Mouse (Mus musculus) urinary bladder, postnatal 10 days (tissue): ENCODE results near the gene Hnrnpl.
A peak's percentile ranks its signal among the peaks of the same experiment; 100 is the strongest.

Experiments used
- DNase-seq: peaks from one replicate; pipeline ENCODE4 v3.0.0; 2022; ENCODE audit warnings: low spot score

Gene Hnrnpl

DNA sequence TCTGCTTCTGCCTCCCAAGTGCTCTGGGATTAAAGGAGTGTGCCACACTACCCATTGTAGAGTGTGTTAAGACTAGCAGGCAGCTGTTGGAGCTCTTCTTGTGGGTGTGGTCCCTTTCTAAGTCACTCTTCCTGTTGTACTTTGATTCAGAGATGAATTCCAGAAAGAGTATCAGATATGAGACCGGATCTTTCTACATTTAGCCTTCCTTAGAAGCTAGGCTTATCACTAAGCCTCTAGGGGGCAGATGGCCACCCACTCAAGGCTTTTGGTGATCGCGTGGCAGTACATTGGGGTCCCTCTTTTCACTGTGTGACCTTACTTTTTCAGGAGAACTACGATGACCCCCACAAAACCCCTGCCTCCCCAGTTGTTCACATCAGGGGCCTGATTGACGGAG is 4.6 kb downstream of the Hnrnpl start:
- no peak for DNase-seq

DNA sequence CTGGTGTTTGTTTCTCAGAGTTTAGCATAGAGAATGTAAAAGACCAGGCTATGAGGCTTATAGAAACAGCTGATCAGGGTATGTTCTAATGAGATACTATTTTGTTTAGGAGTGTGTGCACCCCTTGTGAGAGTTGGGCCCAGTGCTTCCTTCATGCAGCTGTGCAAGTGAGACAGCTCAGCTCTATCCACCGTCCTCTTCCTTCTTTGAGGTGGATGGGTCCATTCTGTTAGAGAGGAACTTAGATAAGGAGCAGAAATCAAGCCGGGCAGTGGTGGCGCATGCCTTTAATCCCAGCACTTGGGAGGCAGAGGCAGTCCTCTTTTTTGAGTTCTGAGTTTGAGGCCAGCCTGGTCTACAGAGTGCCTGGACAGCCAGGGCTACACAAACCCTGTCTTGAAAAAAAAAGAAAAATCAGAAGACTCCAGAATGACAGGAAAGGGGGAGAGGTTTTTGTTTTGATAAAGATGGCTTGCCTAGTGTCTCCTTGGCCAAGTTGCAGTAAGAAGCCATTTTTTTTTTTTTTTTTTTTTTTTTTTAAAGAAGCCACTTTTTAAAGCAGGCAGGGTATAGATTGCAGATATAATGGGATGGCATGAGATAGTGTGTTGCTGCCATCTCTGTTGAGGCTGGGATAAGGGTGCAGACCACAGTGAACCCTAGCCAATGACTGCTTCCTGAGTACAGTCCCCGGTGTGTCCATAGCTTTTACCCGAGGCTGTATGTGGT is 6.1 kb downstream of the Hnrnpl start:
- DNase-seq: no peak

DNA sequence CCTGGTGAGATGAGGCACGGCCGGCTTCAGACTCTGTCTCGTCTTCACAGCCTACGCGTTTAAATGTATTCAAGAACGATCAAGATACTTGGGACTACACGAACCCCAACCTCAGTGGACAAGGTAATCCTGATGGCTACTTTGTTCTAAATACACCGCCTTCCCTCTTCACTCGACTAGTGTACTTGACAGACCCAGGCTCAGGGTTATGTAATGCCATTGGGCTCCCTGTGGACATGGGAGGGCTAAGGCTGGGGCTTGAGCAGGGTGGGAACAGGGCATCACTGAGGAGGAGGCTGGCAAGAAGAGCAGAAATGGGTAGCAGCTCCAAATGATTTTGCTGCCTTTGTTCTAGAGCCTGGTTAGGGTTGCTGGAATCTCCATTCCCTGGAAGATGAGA is 6.9 kb downstream of the Hnrnpl start:
- DNase-seq: no peak

DNA sequence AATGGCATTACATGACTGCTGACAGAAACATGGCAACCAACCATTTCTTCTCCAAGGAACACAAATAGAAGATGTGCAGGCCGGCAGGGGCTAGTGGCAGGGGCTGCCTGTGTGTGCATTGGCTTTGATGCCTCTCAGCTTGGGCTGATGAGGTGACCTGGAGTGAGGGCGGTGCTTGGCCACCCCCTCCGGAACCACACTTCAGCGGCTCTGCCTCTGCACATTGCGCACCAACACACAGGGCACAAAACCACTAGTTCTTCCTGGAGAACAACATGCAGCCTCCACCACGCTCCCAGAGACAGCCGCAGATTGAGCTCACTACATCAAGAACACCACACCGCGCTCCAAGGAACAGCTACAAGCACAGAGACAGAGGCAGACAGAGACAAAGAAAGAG is 7.9 kb downstream of the Hnrnpl start:
- no peak for DNase-seq

DNA sequence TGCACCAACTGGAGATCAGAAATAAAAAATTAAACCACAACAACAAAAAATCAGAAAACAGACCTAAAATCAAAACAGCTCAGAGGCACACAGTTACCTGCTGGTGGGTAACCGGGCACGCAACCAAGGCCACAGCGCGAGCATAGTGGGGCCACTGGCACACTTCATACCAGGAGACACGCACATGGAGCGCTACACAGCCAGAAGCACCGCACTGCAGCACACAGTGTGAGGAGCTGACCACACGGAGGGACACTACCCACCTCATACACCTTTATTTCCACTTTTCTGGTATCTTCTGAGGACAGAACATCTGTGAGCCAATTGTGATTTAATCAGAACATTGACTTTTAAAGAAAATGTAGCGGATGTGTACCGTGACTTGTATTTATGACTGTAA is 8.6 kb downstream of the Hnrnpl start:
- DNase-seq: no peak

DNA sequence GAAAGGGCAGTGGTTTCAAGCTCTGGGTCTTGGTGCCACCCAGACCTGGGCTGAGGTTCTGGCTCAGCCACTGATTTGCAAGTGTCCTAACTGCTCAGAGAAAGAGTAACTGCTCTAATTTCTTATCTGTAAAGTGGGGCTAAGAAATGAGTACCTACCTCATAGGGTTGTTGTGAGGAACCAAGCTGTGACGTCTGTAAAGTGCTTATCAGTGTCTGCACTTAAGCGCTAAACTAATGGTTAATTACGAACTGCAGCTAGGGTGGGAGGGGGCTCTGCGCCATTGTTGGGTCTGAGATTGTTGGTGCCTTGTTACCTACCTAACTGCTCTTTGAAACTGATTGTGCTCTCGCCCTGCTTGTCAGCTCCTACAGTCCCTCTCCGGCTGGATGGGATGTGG is 9.2 kb downstream of the Hnrnpl start:
- DNase-seq: no peak

DNA sequence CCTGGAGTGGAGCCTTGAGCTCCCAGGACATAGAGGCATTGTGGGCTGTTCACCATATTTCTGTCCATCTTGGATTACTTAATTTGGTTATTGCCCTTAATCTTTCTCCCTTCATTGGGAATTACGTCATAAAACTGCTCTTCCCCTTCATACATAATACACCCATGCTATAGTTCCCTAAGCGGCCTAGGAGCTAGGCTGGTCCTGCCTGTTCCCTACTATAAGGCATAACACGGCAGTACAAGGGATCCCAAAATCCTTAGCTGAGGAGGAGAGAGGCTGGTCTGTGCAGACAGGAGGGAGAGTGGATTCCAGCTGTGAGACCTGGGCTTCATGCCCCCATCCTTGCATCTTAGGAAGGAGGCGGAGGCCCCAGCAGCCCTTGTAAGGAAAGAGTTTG is 9.6 kb downstream of the Hnrnpl start:
- no peak for DNase-seq

DNA sequence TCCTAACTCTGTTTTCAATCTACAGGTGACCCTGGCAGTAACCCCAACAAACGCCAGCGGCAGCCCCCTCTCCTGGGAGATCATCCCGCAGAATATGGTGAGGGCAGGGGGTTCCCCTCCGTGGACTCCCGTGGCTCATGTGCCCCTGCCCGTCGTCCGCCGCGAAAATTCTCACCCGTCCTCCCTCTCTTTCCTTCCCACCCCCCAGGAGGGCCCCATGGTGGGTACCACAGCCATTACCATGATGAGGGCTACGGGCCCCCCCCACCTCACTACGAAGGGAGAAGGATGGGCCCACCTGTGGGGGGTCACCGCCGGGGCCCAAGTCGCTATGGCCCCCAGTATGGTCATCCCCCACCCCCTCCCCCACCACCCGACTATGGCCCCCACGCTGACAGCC is 10.1 kb downstream of the Hnrnpl start:
- no peak for DNase-seq

DNA sequence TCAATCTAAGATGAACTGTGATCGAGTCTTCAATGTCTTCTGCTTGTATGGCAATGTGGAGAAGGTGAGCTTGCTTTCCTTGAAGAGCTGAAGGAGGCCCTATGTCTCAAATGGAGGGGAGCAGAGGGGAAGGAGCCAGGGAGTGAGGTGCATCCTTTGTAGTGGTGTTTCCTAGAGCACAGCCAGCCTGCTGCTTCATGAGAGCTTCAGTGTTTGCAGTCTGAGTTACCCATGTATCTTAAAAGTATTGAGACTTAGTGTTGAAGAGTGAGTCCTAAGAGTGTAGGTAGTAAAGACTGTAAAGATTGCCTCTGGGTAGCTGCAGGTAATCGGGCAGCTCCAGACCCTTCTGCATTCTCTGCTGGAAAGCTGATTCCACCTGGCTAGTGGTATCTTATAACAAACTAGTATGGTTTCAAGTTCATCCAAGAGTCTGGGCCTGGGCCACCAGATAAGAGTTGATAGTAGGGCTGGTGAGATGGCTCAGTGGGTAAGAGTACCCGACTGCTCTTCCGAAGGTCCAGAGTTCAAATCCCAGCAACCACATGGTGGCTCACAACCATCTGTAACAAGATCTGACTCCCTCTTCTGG is 10.6 kb downstream of the Hnrnpl start:
- no peak for DNase-seq

DNA sequence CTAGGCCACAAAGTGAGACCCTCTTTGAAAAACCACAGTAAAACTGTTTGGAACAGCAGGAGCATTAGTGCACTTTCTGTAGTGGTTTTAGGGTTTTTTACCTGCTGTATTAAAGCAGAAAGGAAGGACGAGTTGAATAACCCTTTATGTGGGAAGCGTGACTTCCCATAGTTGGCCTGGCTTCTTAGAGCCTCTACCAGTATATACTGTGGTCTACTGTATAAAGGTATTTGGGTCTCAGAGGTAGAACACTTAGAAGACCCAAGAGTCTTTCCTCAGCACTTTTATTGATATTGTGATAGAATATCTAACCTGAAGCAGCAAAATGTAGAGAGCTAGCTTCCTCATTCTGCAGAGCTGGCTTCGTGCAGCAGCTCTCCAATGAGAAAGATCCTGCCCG is 11.2 kb downstream of the Hnrnpl start:
- no peak for DNase-seq

DNA sequence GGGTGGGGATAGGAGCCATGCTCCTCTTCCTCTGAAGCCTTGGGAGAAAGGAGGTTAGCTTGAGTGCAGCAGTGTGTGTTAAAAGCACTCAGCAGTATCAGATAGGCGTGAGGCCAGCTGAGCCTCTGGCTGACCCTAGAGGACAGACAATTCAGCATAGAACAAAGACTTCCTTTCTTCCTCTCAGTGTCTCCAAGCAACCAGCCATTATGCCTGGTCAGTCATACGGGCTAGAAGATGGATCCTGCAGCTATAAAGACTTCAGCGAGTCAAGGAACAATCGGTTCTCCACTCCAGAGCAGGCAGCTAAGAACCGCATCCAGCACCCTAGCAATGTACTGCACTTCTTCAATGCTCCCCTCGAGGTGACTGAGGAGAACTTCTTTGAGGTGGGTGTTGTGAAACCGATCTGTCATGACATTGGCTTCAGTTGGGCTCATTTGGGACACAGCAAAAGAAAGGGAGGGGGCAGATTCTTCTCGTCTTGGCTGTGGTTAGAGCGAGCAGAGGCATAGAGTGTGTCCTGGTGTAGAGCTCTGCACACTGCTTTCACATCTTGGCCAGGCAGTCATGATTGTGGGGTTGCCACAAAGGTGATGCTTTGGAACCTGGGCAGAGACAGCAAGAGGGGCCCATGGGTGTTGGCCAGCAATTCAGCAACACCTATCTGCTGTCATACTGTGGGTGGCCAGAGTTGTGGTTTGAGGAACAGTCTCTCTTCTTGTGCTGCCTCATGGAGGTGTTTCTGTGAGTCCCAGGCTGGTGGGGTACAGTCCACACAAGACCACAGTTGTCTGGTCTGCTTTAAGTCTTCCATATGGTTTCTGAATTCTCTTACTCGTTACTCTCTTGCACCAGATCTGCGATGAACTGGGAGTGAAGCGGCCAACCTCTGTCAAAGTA is 12.3 kb downstream of the Hnrnpl start:
- no peak for DNase-seq

DNA sequence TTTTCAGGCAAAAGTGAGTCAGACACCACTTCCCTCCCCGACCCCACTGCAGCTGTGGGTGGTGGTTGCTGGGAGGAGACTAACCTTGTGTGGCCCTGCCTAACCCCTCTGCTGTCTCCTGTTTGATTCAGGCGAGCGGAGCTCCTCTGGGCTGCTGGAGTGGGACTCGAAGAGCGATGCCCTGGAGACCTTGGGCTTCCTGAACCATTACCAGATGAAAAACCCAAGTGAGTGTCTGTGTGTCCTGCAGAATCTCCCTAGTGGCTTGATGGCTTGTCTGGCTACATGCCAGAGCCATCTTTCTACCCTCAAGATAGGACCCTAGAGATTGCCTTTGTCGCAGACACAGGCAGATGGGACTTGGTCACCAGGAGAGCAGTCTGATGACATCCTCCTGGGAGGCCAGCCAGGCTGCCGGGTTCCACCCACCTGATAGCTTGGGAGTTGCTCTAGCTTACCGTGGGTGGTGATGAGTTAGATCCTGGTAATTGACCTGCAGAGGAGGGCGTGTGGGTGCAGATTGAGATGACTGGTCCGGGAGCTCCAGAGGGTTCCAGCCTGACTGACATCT is 13.0 kb downstream of the Hnrnpl start:
- DNase-seq: no peak

DNA sequence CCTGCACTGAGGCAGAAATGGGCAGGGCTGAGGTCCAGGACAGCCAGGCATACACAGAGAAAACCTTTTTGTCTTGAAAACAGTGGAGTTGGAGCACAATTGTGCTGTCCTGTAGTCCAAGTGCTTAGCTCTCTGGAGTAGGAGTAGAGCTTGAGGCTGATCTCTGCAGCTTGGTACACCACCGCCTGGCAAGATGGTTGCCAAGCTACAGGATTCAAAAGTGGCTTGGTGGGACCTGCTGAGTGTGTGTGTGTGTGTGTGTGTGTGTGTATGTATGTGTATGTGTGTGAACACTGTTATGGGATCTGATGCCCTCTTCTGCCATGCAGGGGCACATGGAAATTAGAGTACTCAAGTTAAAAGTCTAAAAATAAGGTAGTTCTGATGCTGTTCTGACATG is 14.2 kb downstream of the Hnrnpl start:
- DNase-seq: no peak

DNA sequence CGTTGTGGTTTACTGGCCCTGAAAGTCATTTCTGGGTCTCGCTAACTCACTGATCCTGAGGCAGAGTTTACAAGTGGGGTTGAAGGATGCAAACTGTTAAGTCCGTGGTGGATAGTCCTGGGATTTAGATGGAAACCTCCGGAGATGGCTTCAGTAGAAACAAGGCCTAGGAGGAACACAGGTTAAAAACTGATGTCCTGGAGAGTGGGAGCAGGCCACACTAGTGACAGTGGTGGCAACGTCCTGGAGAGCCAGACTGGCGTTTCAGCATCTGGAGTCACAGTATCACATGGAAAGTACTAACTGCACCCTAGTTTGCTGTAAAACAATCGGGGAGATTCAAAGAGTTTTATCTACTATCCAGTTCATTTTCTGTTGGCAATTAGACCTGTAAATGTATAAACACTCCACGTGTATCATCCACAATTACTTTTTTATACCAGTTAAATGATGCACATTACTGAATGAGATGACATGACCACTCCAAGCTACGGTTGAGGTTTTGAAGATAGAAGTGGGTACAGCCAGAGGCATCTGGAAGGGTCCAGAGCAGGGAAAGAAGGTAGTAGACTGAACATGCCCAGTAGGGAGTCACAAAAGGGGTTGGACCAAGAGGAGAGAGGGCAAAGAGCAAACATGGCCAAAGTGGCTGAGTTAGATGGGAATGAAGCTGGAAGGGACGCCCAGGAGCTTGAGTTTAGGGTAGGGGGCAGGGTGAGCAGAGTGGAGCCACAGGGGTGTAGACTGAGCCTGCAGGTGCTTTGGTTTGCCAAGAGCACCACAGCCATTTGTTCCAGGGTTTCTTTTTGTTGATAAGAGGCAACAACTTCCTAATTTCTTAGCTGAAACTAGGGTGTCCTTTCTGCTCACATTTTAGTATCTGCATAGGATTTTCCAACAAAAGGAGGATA is 14.9 kb downstream of the Hnrnpl start:
- no peak for DNase-seq

DNA sequence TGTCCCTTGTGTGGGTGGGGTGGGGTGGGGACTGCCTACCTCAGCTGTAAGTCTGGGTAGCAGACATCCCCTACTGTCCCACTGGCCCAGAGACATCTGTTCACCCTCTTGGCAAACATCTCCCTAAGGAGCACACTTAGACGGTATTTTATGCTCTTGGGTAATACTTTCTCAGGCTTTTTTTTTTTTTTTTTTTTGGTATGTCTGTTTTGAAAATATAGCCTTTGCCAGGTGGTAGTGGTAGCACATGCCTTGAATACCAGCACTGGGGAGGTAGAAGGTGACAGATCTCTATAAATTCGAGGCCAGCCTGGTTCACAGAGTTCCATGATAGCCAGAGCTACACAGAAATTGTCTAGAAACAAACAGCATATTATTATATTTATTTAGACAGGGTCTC is 15.6 kb downstream of the Hnrnpl start:
- DNase-seq: no peak

DNA sequence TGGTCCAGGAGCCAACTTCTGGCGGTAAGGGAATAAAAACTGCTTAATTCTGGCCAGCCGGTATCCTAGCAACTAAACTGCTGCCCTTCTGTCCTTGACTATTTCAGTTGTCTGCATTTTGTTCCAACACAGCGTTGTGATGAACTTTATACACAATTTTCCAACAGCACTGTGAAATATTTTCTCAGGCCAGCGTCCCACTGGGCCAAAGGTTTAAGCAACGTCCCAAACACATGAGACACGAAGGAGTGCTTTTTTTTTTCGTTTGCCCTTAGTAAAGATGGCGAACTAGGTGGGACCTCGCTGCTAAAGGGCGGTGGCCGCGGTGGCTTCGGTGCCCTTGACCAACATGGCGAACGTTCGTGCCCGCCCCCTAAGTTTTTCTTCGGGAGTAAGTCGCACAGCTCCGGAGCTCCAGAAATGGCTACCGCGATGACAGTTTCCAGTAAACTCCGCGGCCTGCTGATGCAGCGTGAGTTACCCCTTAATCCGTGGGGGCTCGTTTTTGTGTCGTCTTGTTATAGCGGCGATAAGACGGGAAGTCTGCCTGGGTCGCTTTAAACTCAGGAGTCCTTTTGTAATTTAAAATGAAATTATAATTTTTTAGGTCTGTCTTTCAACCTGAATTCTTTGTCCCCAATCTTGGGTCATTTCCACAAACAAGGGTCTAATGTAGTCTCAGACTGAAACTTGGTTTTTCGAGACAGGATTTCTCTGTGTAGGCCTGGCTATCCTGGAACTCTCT is 16.8 kb downstream of the Hnrnpl start, which contains the start of gene Ech1:
Gene Ech1 (plus strand): TSS at position 277 of the 745 bp plus-strand sequence.
- peak; percentile 73 for DNase-seq

DNA sequence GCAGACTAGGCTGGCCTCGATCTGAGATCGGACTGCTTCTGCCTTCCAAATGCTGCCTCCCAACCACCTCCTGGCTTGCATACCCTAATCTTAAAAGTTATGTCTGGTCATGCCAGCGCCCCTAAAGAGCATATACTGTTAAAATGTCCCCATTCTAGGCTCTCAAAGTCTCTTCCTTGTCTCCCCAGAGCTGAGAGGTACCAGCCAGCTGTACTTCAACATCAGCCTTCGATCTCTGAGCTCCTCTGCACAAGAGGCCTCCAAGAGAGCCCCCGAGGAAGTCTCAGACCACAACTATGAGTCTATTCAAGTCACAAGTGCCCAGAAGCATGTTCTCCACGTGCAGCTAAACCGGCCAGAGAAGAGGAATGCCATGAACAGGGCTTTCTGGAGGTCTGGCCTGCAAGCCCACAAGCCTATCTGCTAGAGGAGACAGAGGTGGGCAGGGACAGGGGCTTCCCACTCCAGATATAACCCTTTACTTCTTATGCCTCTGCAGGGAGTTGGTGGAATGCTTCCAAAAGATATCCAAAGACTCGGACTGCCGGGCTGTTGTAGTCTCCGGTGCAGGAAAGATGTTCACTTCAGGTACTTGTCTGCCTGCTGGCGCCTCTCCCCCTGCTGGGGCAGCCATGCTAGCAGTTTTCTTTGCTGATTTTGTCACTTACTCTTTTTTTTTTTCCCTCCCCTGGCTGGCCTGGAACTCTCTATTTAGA is 17.5 kb downstream of the Hnrnpl start:
- no peak for DNase-seq

DNA sequence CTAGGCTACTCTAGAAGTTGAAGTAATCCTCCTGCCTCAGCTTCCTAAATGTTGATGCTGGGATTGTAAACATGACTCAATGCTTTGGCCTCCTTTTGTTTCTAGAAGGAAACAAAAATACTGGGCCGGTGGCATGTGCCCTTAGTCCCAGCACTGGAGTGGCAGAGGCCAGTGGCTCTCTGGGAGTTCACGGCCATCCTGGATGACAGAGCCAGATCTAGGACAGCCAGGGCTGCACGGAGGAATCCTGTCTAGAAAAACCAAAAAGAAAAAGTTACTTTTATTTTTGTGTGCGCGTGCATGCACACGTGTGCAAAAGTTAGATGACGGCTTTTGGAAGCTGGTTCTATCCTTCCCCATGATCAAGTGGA is 18.0 kb downstream of the Hnrnpl start:
- no peak for DNase-seq

DNA sequence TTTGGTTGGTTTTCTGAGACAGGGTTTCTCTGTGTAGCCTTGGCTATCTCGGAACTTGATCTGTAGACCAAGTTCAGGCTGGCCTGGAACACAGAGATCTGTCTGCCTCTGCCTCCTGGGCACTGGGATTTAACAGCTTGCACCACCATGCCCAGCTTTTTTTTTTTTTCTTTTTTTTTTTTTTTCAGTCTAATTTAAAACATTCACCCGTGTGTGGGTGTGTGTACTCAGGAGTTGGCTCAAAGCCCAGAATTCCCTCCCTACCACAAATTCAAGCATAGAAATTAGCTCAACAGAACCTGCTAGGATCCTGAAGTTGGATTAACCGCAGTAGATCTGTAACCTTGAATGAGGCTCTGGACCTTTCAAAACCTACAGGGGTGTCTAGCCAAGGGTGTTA is 19.0 kb downstream of the Hnrnpl start:
- no peak for DNase-seq

DNA sequence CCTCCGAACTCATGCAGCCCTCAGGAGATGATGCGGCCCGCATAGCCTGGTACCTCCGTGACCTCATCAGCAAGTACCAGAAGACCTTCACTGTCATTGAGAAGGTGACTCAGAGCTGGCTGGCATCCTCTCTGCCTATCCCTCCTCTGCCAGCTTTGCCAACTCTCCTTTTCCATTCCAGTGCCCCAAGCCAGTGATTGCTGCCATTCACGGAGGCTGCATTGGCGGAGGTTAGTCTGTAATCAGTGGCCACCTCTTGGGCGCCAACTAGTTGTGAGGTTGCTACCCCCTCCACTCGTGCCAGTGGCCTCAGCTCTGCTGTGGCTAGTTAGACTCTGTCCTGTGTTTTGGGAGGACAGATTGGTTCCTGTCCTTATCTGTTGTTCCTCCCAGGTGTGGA is 21.5 kb downstream of the Hnrnpl start:
- DNase-seq: no peak
